Mouse (Mus musculus) heart, adult 11 months (tissue): ENCODE data around the gene Npas4.
A peak's percentile ranks its signal among the peaks of the same experiment; 100 is the strongest.
"Not testable (repeated sequence)": the region's sequence is repeated elsewhere in the genome, so short reads cannot be mapped to it uniquely, and the experiment has no call there.

ENCODE experiments used
- DNase-seq: peaks from one replicate; pipeline ENCODE4 v3.0.0; 2022

Gene Npas4

GRCm38 (mm10) chr19:4992371-4992770 is 2.3 kb upstream of the Npas4 start:
- no peak for DNase-seq

GRCm38 (mm10) chr19:4990716-4991115 is 600 bp upstream of the Npas4 start:
- DNase-seq, result no peak

- no peak for DNase-seq
Observed at GRCm38 (mm10) chr19:4989434-4990255, 471 bp downstream of the Npas4 start.

- DNase-seq, result peak; percentile 97
Observed at GRCm38 (mm10) chr19:4989013-4989412, 1.1 kb downstream of the Npas4 start.

GRCm38 (mm10) chr19:4981767-4982166 is 8.3 kb downstream of the Npas4 start:
- no peak for DNase-seq

GRCm38 (mm10) chr19:4968236-4968635 is 21.9 kb downstream of the Npas4 start:
- DNase-seq, result no peak

- DNase-seq, result peak; percentile 98
Observed at GRCm38 (mm10) chr19:4961928-4962601, 28.1 kb downstream of the Npas4 start, which contains the start of gene Mrpl11. Mrpl11 (plus strand) TSS chr19:4962147.

GRCm38 (mm10) chr19:4948641-4949040 is 41.5 kb downstream of the Npas4 start:
- DNase-seq, result not testable (repeated sequence)

- no peak for DNase-seq
Observed at GRCm38 (mm10) chr19:4945540-4945939, 44.6 kb downstream of the Npas4 start.

- DNase-seq, result no peak
Observed at GRCm38 (mm10) chr19:4943253-4943588, 46.9 kb downstream of the Npas4 start.

- peak; percentile 98 for DNase-seq
Observed at GRCm38 (mm10) chr19:4942551-4943252, 47.4 kb downstream of the Npas4 start, which contains the start of gene Peli3. Peli3 (minus strand) TSS chr19:4943127.

- no peak for DNase-seq
Observed at GRCm38 (mm10) chr19:4937444-4938310, 52.4 kb downstream of the Npas4 start.

- no peak for DNase-seq
Observed at GRCm38 (mm10) chr19:4936896-4937295, 53.2 kb downstream of the Npas4 start.
